Mouse (Mus musculus) hindbrain, embryonic 14.5 days (tissue): Measurements from ENCODE around the gene Pkp4. TPM values are rescaled to one million over a fixed set of nuclear protein-coding genes. Genes with fewer than 3 reads are reported as not detected.

Experiments used
- ATAC-seq: fragments of 200-750 bp; cut with Nextera tagmentation; 2 replicates; pipeline ENCODE4 v1.8.0; 2017; ENCODE audit warnings: moderate number of reproducible peaks, mild to moderate bottlenecking, moderate TSS enrichment, moderate library complexity; ENCODE audit not compliant: low FRiP score
- DNase-seq: peaks from one replicate; pipeline ENCODE4 v3.0.0-alpha.2; 2015; ENCODE audit warnings: low spot score
- H3K27ac ChIP-seq: fragments of 300-500 bp; sonication (generic); 2 replicates; pipeline ENCODE4 v1.5.1; 2014; ENCODE audit warnings: mild to moderate bottlenecking, moderate library complexity
- H3K27me3 ChIP-seq: fragments of 300-500 bp; sonication (generic); 2 replicates; pipeline ENCODE4 v1.6.1; 2014; ENCODE audit warnings: mild to moderate bottlenecking, low read length, mixed read lengths; ENCODE audit not compliant: control insufficient read depth, insufficient read depth
- H3K36me3 ChIP-seq: fragments of 300-500 bp; sonication (generic); replicated peaks from 2 replicates; pipeline ENCODE4 v1.6.1; 2014; ENCODE audit not compliant: control insufficient read depth, insufficient read depth
- H3K4me1 ChIP-seq: fragments of 300-500 bp; sonication (generic); replicated peaks from 2 replicates; pipeline ENCODE4 v1.6.1; 2014; ENCODE audit warnings: antibody characterized with exemption, low read length, mixed read lengths; ENCODE audit not compliant: control insufficient read depth, insufficient read depth
- H3K4me2 ChIP-seq: fragments of 300-500 bp; sonication (generic); replicated peaks from 2 replicates; pipeline ENCODE4 v1.6.1; 2014; ENCODE audit warnings: mild to moderate bottlenecking, moderate library complexity
- H3K4me3 ChIP-seq: fragments of 300-500 bp; sonication (generic); replicated peaks from 2 replicates; pipeline ENCODE4 v1.5.1; 2014; ENCODE audit warnings: mild to moderate bottlenecking, low read length
- H3K9ac ChIP-seq: fragments of 300-500 bp; sonication (generic); 2 replicates; pipeline ENCODE4 v1.6.1; 2014
- H3K9me3 ChIP-seq: fragments of 300-500 bp; sonication (generic); 2 replicates; pipeline ENCODE4 v1.6.1; 2016; ENCODE audit warnings: low read length; ENCODE audit not compliant: control insufficient read depth
- WGBS: fragments of 180-500 bp; shearing (Covaris S2); extraction: QIAGEN DNeasy Blood & Tissue Kit; methylation state at CpG from one replicate; pipeline ENCODE4 v1.1.7; 2014; 5-methylcytosine and 5-hydroxymethylcytosine counted together
- polyA plus RNA-seq: library from polyadenylated mRNA; unstranded; fragments of >200 nt; fragmentation: Nextera tagmentation; extraction: Ambion mirVana; gene quantifications from 2 replicates; pipeline ENCODE4 v1.2.1, GENCODE M21; 2014

Pkp4 gene
- polyA plus RNA-seq, 1 experiment from 2014 or later: 29.1 TPM

- no peak overlapping the region for H3K27ac ChIP-seq
- DNase-seq: no peak
- no peaks in the 10 kb centered on the region for H3K9me3 ChIP-seq
- H3K4me2 ChIP-seq: no peak overlapping the region
- H3K9ac ChIP-seq: no peak overlapping the region
- H3K27me3 ChIP-seq: no peaks in the 10 kb centered on the region
- no peak overlapping the region for H3K4me3 ChIP-seq
- no peaks in the 10 kb centered on the region for H3K36me3 ChIP-seq
- H3K4me1 ChIP-seq: no peaks in the 10 kb centered on the region
- WGBS: 85% methylated on average over 8 of the region's 8 CpGs
- ATAC-seq: no peak
Measured at GRCm38 (mm10) chr2:59227508-59228263, 67.0 kb downstream of the Pkp4 start.

DNA sequence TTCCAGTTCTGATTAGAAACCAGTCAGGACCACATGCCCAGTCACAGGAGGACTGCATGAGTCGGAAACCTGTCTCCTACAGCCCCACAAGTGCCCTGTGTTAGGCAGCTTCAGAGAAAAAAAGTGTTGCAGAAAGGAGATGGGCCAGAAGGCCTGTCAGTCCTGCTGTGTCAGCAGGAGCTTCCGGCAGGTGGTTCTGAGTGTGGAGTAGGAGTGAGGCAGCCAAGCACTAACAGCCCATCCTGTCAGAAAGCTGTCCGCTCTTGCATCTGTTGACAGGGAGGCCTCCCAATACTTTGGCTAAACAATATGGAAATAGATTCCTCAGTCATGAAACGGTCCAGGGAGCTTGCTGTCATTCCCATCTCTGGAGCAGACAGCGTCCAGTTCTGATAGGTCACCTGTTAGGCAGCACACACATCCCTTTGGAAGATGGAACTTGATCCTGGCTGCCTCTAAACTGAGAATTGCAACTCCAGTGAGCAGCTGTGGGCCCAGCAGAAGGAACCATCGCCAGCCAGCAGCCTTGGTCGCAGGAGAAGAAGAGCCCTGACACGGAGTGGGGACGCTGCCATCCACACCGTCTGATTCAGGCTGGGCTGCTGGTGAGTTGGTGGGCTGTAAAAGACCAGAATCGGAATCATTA is 68.7 kb downstream of the Pkp4 start:
- H3K36me3 ChIP-seq: no peaks in the 10 kb centered on the region
- H3K27me3 ChIP-seq: no peaks in the 10 kb centered on the region
- no peak overlapping the region for H3K27ac ChIP-seq
- H3K4me1 ChIP-seq: no peaks in the 10 kb centered on the region
- WGBS: 85% methylated on average over 11 of the region's 11 CpGs
- peak; percentile 31; the same call in 1 of the 2 replicates for ATAC-seq
- H3K9ac ChIP-seq: no peak overlapping the region
- H3K4me3 ChIP-seq: no peak overlapping the region
- no peak for DNase-seq
- no peaks in the 10 kb centered on the region for H3K9me3 ChIP-seq
- H3K4me2 ChIP-seq: no peak overlapping the region

GRCm38 (mm10) chr2:59230656-59231055 is 70.0 kb downstream of the Pkp4 start:
- no peak for ATAC-seq
- Histone ChIP-seq H3K27me3 (no peaks in the 10 kb centered on the region), H3K4me2 (no peak overlapping the region), H3K4me1 (no peaks in the 10 kb centered on the region), H3K9ac (no peak overlapping the region), H3K4me3 (no peak overlapping the region), H3K27ac (no peak overlapping the region), H3K36me3 (no peaks in the 10 kb centered on the region), H3K9me3 (no peaks in the 10 kb centered on the region)
- no peak for DNase-seq
- 30% methylated on average over 9 of the region's 9 CpGs for WGBS

GRCm38 (mm10) chr2:59231514-59231913 is 70.9 kb downstream of the Pkp4 start:
- no peak overlapping the region for H3K4me2 ChIP-seq
- 91% methylated on average over 5 of the region's 5 CpGs for WGBS
- ATAC-seq: no peak

DNA sequence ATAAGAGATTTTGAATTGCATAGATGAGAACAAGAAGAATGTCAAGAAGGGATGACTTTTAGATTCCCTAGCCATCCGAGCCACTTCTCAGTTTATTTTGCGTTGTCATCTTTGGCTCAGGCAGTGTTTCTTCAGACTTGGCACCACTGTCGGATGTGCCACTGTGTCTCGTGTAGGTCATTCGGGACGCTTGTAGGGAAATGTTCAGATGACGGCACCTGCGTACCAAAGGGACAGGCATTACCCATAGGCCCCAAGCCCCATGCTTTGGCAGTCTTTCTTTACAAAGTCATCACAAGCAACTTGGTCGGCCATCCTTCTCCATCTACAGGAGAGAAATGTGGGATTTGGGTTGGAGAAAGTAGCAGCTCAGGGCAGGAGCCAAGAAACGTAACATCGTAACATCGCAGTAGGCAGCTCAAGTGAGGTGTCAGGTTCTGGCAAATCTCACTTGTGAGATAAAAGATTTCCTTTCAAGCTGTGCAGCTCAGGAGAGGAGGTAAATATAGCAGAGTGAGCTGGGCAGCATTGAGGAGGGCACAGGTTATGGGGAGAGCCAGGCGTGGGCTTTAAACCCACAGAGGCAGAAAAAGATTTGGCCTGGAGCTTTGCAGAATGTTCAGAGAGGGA is 72.8 kb downstream of the Pkp4 start:
- Histone ChIP-seq H3K9ac (no peak overlapping the region), H3K9me3 (no peaks in the 10 kb centered on the region), H3K4me1 (no peaks in the 10 kb centered on the region), H3K27ac (no peak overlapping the region), H3K4me2 (no peak overlapping the region), H3K27me3 (no peaks in the 10 kb centered on the region), H3K36me3 (no peaks in the 10 kb centered on the region), H3K4me3 (no peak overlapping the region)
- DNase-seq: no peak
- no peak for ATAC-seq
- WGBS: 94% methylated on average over 13 of the region's 13 CpGs

More at GRCm38 (mm10) chr2:59231514-59231913, 70.9 kb downstream of the Pkp4 start:
- Histone ChIP-seq H3K9me3 (no peaks in the 10 kb centered on the region), H3K27ac (no peak overlapping the region), H3K27me3 (no peaks in the 10 kb centered on the region), H3K9ac (no peak overlapping the region), H3K4me3 (no peak overlapping the region), H3K4me1 (no peaks in the 10 kb centered on the region), H3K36me3 (no peaks in the 10 kb centered on the region)
- no peak for DNase-seq

DNA sequence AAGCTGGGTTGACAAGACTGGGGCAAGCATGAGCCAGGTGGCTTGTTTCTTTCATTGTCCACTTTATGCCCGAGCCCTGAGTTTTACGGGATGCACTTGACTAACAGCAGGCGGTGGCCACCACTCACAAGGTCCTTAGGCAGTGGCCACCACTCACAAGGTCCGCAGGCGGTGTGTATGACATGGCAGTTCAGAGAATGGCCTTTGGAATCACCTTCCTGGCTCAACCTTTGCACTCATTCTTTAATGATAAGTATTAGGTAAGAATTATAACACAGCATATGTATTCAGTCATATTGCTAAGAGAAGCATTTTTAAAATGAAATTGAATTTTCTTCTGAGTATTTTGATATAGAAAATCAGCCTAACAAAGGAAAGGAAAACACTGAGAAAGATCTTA is 73.3 kb downstream of the Pkp4 start:
- Histone ChIP-seq H3K4me1 (no peaks in the 10 kb centered on the region), H3K4me2 (no peak overlapping the region), H3K4me3 (no peak overlapping the region), H3K9me3 (no peaks in the 10 kb centered on the region), H3K9ac (no peak overlapping the region), H3K27ac (no peak overlapping the region), H3K36me3 (no peaks in the 10 kb centered on the region), H3K27me3 (no peaks in the 10 kb centered on the region)
- ATAC-seq (no peak), DNase-seq (no peak)
- WGBS: 87% methylated on average over 5 of the region's 5 CpGs

DNA sequence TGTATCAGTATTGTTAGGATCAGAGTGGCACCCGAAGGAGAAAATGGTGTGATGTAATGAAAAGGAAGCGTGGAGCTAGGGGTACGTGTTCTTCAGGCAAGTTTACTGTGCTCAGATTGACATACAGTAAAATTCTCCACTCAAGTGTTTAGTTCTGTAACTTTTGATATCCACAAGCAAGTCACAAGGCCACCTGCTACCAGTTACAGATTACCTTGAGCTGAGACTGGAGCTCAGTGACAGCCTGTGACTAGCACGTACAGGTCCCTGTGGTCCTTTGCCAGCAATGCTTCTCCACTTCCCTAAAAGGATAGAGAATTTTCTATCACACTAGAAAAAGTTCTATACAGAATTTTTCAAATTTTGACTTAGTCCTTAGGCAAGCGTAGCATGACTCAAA is 73.9 kb downstream of the Pkp4 start:
- Histone ChIP-seq H3K9ac (no peak overlapping the region), H3K4me2 (no peak overlapping the region), H3K9me3 (no peaks in the 10 kb centered on the region), H3K27ac (no peak overlapping the region), H3K4me1 (no peaks in the 10 kb centered on the region), H3K4me3 (no peak overlapping the region), H3K36me3 (no peaks in the 10 kb centered on the region), H3K27me3 (no peaks in the 10 kb centered on the region)
- ATAC-seq (no peak), DNase-seq (no peak)
- 96% methylated on average over 5 of the region's 5 CpGs for WGBS

DNA sequence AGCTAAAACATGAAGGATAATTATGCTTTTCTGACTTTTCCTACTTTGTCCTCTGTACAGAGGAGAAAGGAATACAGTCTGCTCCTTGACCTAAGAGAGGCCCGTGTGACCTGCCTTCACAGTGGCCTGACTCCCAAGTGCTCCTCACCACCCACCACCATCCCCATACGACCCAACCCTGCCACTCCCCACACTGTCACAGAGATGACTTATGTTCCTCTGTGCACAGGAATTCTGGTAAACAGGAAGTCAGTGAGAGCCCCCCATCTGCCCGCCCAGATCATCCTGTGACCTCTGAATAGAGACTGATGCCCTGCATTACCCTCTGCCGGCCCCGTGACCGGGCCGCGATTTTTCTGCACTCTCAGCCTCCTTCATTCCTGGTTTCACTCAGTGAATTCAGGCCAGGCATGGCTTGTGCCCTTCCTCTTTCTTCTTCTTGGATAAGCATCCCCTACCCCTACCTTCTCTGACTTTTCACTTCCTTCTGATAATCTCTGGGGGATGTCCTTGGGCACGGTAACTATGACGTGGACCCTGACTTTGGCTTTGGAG is 79.3 kb downstream of the Pkp4 start:
- H3K4me1 ChIP-seq: 0 out of 2 replicates have a peak, but pooled peaks cover 6% of the 10 kb centered on the region
- H3K27me3 ChIP-seq: no peaks in the 10 kb centered on the region
- H3K9ac ChIP-seq: no peak overlapping the region
- no peak overlapping the region for H3K4me3 ChIP-seq
- WGBS: 87% methylated on average over 10 of the region's 10 CpGs
- H3K9me3 ChIP-seq: no peaks in the 10 kb centered on the region
- H3K36me3 ChIP-seq: no peaks in the 10 kb centered on the region
- no peak for ATAC-seq
- no peak overlapping the region for H3K4me2 ChIP-seq
- DNase-seq: no peak
- H3K27ac ChIP-seq: no peak overlapping the region

- no peaks in the 10 kb centered on the region for H3K9me3 ChIP-seq
- H3K9ac ChIP-seq: no peak overlapping the region
- no peaks in the 10 kb centered on the region for H3K36me3 ChIP-seq
- no peak overlapping the region for H3K4me2 ChIP-seq
- peak overlapping the region; percentile 23; the same call in 1 of the 2 replicates for H3K27ac ChIP-seq
- WGBS: 83% methylated on average over 10 of the region's 10 CpGs
- DNase-seq: no peak
- H3K4me1 ChIP-seq: 0 out of 2 replicates have a peak, but pooled peaks cover 6% of the 10 kb centered on the region
- no peak overlapping the region for H3K4me3 ChIP-seq
- H3K27me3 ChIP-seq: no peaks in the 10 kb centered on the region
- peak; percentile 46; the same call in 1 of the 2 replicates for ATAC-seq
Measured at GRCm38 (mm10) chr2:59242117-59242516, 81.5 kb downstream of the Pkp4 start.
